Mouse (Mus musculus) thymus, postnatal 0 days (tissue): ENCODE data around the gene B4galt2. TPM values are rescaled to one million over a fixed set of nuclear protein-coding genes. Genes with fewer than 3 reads are reported as not detected.

Experiments used
- DNase-seq: peaks from one replicate; pipeline ENCODE4 v3.0.0-alpha.2; 2015; ENCODE audit warnings: low spot score
- polyA plus RNA-seq: library from polyadenylated mRNA; unstranded; fragments of >200 nt; fragmentation: Nextera tagmentation; extraction: Ambion mirVana; gene quantifications from 2 replicates; pipeline ENCODE4 v1.2.1, GENCODE M21; 2015

B4galt2 gene
- polyA plus RNA-seq, 1 experiment from 2014 or later = 1.7 TPM

GRCm38 (mm10) chr4:117836204-117836767 lies 47.0 kb downstream of the B4galt2 start:
- DNase-seq = peak; percentile 82

- peak; percentile 28 for DNase-seq
Measured at GRCm38 (mm10) chr4:117835531-117836111, 47.7 kb downstream of the B4galt2 start.

- peak; percentile 23 for DNase-seq
Measured at GRCm38 (mm10) chr4:117834845-117835530, 48.3 kb downstream of the B4galt2 start.

- no peak for DNase-seq
Measured at GRCm38 (mm10) chr4:117834457-117834844, 48.8 kb downstream of the B4galt2 start, which contains the start of gene Slc6a9. Gene Slc6a9 (plus strand): TSS chr4:117834506.

GRCm38 (mm10) chr4:117831920-117832691 lies 51.2 kb downstream of the B4galt2 start:
- no peak for DNase-seq

GRCm38 (mm10) chr4:117831499-117831898 lies 51.8 kb downstream of the B4galt2 start:
- no peak for DNase-seq

- DNase-seq = no peak
Measured at GRCm38 (mm10) chr4:117830801-117831200, 52.5 kb downstream of the B4galt2 start.

- no peak for DNase-seq
Measured at GRCm38 (mm10) chr4:117830124-117830551, 53.1 kb downstream of the B4galt2 start.

- peak; percentile 14 for DNase-seq
Measured at GRCm38 (mm10) chr4:117829260-117830123, 53.8 kb downstream of the B4galt2 start.

- no peak for DNase-seq
Measured at GRCm38 (mm10) chr4:117828572-117829145, 54.6 kb downstream of the B4galt2 start.

Other genes with a start within 250 kb of the B4galt2 start
- 51.7 and 53.7 TPM in 2 replicates for gene Dmap1, start 201.2 kb downstream of the B4galt2 start, polyA plus RNA-seq
- gene Gm12845, start 159.1 kb downstream of the B4galt2 start, polyA plus RNA-seq = not detected in 2 replicates
- 0.10 TPM in 1 of 2 replicates, not detected in the other for gene Klf17, start 117.8 kb downstream of the B4galt2 start, polyA plus RNA-seq
- gene Slc6a9, start 49.0 kb downstream of the B4galt2 start, polyA plus RNA-seq = 1.4 and 2.6 TPM in 2 replicates
- 0.08 and 0.33 TPM in 2 replicates for gene Ccdc24, start 10.9 kb downstream of the B4galt2 start, polyA plus RNA-seq
- gene Atp6v0b, start 3.8 kb upstream of the B4galt2 start, polyA plus RNA-seq = 215 TPM in 2 replicates
- gene Dph2, start 8.5 kb upstream of the B4galt2 start, polyA plus RNA-seq = 20.4 and 22.5 TPM in 2 replicates
- gene Ipo13, start 31.5 kb upstream of the B4galt2 start, polyA plus RNA-seq = 22.0 and 25.4 TPM in 2 replicates
- 0.05 and 0.30 TPM in 2 replicates for gene Artn, start 46.3 kb upstream of the B4galt2 start, polyA plus RNA-seq